Mouse (Mus musculus): ENCODE measurements at regions not wholly inside any gene's neighbourhood (a gene's known extent, or its start where the extent isn't known, plus 50 kb on each side); places are given as distances from the start of the nearest gene placed in this dataset.

DNA sequence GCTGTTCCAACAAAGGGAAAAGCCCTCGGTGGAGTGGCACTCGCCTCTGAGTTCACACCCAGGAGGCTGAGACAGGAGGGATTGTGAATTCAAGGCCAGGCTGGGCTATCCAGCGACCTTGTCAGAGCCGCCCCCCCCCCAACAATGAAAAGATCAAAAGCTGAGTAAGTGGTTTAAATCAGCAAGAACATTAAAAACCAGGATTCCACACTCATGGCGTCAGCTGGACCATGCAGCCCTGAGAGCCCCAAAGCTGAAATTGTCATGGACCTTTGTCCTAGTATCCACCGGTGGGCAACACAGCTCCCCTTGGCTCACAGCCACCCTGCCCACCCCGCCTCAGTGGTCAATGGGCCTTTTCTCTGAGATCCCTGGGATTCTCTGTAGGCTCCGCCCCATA is 283.6 kb upstream of the Tbx3 start:
- DNase-seq (ENCODE audit: low spot score): no peak

DNA sequence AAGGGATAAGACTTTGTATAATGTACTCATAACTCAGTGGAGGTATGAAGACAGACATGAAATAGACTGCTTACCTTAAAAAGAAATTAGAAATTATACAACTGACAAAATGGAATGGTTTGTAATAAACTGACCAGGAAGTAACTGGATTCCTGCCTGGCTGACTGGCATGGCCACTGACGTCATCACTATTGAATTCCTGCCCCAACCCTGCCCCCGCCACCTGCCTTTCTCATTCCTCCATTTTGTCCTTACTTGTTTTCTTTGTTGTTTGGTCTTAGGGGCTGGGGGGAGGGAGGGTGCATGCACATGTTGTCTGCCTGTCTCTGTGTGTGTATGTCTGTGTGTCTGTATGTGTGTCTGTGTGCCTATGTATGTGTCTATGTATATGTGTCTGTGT is 283.2 kb upstream of the Tbx3 start:
- DNase-seq (ENCODE audit: low spot score): no peak

DNA sequence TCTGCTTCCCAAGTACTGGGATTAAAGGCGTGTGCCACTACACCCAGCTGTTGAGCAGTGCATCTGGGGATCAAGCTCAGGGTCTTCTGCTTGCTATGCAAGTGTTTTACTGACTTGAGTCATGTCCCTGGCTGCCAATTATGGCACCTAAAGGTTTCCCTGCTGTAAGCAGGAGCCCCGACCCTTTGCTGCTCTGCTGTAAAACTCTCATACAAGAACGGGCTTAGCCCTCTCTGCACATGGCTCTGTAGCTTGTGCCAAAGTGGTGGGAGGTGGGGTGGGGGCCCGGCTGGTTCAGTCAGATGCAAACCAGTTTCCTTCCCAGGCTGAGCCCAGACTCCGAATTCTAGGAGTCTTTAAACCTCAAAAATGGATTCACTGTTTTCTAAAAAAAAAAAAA is 281.6 kb upstream of the Tbx3 start:
- no peak for DNase-seq (ENCODE audit: low spot score)

DNA sequence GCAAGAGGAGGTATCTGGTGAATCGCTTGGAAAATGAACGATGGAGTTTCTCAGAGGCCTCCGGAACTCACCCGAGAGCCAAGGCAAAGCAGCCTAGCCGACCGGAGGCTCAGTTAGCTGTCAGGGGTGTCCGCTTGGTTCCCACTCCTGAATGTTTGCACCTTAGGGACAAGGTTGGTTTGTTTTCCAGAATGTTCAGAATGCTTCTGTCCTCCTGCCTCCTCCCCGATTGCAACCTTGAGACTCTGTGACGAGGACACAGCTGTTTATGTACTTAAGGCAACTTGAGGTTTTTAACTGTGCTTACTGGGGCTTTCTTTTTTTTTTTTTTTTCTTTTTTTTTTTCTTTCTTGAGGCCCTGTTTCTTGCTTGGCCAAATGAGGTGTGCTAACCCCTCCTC is 281.1 kb upstream of the Tbx3 start:
- peak; percentile 9 for DNase-seq (ENCODE audit: low spot score)

DNA sequence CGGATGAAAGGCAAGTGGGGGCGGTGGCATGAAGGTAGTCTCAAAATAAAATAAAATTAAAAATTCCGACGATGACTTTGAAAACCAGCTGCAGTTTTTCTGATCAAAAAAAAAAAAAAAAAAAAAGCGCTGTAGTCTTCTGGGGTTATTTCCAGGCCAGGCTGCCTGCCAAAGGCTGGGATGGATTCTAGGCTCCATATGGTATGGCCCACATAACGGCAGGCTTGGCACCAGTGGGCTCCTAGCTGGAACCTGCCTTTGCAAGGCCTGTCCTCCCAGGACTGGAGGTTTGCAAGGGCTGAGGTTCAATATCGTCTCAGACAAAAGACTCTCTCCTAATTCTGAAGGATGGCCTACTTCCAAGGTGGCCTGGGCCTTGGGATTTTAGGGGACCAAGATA is 280.6 kb upstream of the Tbx3 start:
- DNase-seq (ENCODE audit: low spot score): no peak

DNA sequence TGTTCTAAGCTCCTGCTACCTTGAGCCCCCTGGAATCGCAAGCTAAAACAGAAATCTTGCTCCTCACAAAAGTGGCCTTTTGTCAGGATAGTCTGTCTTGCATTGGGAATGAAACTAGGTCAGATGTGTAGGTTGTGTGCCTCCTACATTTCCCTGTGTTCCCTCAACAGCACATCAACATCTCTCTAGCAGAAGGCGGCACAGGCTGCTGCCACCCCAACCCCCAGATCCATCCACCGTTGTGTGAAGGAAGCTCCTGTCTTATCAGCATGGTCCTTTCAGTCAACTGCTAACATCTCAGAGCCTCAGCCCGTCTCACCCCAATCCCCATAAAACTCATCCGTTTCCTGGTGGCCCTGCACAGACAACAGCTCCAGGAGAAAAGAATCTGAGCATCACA is 272.0 kb upstream of the Tbx3 start:
- no peak for DNase-seq (ENCODE audit: low spot score)

DNA sequence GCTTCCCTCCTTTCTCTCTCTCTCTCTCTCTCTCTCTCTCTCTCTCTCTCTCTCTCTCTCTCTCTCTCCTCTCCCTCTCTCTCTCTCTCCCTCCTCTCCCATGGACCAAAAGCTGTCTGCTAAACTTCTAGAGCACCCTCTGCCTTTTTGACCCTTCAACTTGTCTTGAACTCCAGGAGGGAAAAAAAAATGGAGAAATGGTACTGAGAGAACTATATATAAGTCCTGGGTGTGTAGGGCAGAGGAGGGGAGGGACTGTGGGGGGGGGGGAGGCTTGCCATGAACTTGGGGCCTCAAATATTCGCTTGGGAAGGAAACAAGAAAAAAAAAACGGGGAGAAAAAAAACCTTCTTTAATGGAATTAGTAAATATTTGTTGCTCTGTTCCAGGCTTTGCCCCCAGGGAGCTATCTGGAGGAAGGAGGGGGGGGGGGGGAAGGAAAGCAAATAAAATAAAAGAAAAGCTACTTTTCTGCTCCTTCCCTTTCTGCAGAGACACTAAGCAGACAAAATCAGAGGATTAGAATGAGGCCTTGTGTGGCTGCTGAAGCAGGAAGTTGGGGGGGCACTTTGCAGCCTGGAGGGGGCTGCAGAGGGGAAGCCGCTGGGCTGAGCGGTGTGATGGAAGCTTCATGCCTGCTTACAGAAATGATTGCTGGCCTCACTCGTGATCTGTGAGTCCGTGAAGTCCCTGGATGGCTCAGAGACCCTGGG is 270.1 kb upstream of the Tbx3 start:
- no peak for DNase-seq (ENCODE audit: low spot score)

DNA sequence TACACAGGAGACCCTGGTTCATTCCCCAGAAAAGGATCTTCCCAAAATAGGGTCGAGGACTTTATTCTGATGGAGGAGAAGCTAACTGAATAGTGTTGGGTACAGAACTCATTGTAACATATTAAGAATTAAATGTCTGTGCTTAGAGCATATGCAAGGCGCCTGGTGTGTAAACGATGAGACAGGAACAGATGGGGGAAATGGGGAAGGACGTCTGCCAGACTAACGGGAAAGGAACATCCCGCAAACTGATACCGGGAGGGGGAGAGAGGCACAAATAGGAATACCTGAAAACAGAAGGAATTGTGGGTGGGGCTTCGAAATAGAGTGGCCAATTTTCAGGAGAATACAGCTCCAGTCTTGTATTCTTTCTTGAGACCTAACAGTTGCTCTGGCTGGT is 268.6 kb upstream of the Tbx3 start:
- DNase-seq (ENCODE audit: low spot score): no peak

DNA sequence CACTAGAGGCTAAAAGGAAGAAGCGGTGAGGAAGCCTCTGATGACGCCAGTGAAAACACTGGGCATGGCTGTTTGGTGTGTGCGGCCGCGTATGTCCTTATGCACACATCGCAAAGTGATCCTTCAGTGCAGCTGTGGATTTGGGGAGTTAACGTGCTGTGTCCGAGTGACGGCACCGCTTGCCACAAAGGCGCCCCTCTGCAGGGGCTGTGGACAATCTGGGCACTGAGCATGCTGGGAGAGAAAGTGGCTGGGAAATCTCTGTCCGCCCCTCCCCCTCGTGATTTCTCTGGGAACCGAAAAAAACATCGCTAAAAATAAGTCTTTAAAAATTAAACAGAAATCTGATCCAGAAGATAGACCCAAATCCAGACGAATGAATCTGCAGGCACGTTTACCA is 267.8 kb upstream of the Tbx3 start:
- no peak for DNase-seq (ENCODE audit: low spot score)

DNA sequence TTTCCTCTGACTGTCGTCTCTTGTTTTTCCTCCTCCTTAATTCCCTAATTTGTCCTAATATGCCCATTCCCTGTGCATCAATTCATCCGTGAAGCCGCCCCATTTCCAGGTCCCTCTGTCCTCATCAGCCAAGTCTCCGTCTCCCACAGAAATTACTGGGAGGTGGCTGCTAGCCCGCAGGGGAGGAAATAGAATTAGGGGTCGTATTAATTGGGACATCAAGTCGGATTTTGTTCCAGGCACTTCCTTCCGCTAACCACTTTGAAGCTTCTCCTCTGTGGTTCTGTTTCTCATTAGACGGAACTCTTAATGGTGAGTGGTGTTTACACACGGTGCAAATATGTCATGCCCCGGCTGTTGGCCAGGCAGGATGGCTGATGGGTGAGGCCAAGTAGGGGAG is 259.5 kb upstream of the Tbx3 start:
- DNase-seq (ENCODE audit: low spot score): no peak

DNA sequence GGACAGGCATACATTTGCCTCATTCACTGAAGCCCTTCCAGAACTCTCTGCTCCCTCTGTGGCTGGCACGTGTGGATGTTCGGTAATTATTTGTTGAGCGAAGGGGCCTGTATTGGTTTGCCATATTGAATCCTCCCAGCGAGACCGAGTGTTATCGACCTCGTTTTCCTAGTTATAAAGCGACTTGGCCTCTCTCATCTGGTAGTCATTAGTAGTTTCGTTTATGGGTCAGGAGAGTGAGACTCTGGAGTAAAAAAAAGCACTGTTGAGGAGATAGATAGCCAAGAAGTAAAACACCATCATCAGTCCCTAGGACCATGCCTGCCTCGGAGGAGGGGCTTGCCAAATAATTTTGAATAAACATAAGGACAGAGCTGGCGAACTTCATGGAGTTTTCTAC is 254.6 kb upstream of the Tbx3 start:
- DNase-seq (ENCODE audit: low spot score): no peak

DNA sequence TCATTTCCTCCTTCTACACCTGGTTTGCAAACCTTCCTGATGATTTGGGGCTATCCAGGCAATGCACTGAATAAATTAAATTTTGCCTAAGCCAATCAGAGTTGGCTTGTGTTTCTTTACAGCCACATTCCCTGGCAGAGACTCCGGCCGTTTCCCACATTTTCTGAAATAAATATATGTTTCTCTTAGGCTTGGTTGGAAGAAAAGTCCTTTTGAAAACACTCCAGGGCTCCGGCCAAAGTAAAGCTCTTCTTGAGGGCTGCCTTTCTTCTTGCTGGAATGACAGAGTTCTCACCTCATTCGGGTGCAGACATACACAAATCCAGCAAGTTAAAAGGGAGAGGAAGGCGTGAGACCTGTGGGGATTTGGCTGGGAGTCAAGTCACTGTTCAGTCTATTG is 252.0 kb upstream of the Tbx3 start:
- DNase-seq (ENCODE audit: low spot score): no peak

DNA sequence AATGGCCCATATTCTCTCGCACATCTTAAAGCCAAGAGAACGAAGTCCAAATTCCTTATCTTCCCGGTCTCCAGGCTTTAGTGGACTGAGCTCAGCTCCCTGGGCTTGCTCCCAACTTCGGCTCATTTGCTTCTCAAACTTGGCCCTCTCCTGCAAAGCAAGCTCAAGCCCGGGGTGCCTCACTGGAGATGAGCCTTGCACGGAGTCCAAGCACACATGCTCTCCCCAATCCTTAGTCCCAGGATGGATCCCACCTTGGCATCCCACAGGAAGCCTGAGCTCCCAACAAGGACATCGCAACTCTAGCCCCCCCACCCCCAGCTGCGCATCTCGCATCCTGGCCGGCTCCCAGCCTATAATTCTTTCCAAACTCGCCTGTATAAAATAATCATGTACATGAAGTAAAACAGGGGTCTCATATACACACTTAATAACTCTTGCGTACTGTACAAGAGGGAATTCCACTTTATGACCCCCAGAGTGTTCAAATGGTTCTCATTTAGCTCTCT is 242.9 kb upstream of the Tbx3 start:
- DNase-seq (ENCODE audit: low spot score): peak; percentile 20

DNA sequence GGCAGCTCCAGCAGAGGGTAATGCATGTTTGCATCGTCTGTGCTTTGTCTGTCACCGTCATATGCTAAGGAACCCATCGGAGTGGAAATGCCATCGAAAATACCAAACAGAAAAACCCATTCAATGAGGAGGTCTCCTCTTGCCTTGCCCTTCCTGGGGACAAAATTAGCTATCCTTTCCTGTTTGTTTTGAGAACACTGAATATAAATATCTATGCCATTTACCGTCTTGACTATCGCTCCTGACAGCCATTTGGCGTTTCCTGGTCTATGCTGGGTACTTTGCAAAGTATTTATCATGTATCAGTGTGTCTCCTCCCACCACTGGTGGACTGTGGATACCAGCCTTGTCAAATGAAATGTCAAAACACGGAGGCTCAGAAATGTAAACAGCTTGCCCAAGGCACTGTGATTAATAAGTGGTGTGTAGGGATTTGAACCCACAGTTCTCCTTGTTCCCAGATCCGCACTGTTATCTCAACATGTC is 239.2 kb upstream of the Tbx3 start:
- DNase-seq (ENCODE audit: low spot score): no peak

DNA sequence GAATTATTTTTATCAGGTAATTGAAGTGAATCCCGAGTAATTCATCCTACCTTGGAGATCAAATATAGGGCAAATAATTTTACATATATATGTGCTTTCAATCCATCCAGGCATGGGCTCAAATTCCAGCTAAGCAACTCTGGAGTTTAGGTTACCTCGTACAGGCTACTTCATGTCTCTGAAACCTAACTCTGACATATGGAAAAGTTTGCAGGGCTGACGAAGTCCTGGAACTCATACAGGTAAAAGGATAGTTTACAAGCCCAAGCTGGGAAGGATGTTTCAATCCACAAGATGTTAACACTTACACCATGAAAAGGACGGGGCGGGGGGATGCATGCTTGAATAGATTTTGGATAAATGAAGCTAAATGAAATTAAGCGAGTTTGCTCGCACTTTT is 235.9 kb upstream of the Tbx3 start:
- no peak for DNase-seq (ENCODE audit: low spot score)

DNA sequence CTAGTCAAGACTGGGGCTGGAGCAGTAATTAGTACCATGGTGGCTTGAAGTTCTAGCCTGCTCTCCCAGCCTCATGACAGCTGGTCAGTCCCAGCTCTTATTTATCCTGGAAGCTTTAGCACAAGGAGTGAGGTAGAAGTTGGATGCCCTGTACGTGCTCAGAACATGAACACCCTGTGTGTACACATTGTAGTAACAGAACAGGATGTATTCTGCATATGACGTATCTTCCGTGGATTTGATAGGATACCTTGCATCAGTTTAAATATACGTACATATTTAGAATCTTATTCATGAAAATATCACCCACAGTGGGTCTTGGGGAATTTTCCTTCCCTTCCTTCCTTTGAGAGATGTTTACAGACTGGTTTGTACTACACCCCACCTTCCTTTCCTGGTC is 222.0 kb upstream of the Tbx3 start:
- DNase-seq (ENCODE audit: low spot score): no peak

DNA sequence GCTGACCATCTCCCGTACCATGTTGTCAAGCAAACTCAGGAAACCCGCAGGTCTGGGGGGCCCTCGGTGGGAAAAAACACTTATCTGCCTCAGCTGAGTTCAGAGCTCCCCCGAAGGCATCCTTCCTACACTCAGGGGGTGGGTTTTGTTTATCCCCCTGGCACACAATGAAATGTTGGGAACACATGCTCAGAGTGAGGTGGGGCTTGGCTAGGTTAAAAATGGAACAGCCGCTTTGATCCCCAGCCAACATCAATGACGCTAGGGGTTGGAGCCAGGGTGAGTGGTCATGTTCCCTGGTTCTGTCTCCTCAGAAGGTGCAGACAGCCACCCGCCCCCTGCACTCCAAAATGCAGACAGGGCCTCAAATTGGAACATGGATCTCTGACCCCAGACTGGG is 221.3 kb upstream of the Tbx3 start:
- no peak for DNase-seq (ENCODE audit: low spot score)

DNA sequence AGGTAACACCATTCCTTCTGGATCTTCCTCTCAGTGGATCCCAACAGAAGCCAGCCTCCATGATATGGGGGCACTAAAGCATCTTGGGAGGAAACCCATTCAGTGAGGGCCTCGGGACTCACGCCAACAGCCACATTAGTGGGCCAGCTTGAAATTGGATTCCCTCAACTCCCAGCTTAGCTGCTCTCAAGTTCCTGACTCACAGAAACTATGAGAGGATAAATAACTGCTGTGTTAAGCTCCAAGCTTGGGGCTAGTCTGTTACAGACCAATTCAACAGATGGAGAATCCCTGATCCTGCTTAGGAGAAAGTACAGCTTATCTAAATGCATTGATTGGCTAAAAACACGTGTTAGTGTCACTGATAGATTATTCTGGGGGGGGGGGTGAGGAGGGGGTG is 210.7 kb upstream of the Tbx3 start:
- DNase-seq (ENCODE audit: low spot score): no peak

DNA sequence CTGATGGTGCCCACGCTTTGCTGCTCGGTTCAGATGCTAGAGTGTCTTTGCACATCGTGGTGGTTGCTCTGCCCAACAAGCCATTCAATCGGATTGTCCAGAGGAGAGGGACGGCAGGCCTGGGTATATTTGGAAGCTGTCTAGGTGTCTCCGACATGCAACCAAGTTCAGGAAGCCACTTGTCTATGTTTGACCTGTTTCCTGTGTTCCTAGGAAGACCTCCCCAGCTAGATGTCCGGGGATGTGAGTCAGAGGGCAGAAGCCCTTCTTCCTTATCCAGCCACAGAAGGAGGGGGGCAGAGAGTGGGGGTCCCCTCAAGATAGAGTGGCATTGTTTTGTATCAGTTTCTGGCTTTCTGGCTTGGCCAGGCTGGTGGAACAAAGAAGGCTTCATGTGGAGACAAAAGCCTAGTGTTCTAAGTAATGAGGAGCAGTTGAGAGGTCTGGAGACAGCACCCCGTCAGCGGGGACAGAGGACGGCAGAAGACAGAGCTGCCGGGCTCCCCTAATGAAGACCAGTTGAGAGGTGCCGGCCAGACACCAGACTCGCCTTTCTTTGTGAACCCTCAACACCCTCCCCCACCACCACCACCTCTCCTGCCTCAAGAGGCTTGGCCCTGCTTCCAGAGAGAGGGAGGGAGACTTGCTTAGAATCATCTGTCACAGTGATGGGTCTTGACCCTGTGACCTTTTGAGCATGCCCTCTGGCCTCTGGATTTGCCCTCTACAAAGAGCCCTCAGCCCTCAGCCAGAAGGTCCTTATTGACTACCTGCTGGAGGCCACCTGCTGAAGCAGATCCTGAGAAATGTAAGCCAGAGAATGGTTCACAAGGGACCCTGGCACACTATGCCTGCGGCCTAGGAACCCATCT is 207.6 kb upstream of the Tbx3 start:
- no peak for DNase-seq (ENCODE audit: low spot score)

DNA sequence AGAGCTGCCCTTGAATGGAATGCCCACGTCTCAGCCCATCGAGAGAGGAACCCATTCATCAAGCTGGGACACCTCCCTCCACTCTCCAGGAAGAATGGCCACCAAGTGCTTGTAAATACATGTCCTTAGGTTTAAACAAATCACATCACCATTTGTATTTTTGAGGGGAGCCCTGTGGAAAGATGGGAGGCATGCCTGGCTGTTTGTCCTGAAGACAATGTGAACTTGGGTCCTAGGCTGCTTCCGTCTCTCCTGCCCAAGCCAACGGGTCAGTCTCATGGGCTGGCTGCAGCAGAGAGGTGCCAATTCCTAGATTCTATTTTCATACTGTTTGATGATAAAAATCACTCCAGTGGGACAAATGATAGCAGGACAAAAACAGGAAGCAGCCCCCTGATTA is 205.9 kb upstream of the Tbx3 start:
- no peak for DNase-seq (ENCODE audit: low spot score)

DNA sequence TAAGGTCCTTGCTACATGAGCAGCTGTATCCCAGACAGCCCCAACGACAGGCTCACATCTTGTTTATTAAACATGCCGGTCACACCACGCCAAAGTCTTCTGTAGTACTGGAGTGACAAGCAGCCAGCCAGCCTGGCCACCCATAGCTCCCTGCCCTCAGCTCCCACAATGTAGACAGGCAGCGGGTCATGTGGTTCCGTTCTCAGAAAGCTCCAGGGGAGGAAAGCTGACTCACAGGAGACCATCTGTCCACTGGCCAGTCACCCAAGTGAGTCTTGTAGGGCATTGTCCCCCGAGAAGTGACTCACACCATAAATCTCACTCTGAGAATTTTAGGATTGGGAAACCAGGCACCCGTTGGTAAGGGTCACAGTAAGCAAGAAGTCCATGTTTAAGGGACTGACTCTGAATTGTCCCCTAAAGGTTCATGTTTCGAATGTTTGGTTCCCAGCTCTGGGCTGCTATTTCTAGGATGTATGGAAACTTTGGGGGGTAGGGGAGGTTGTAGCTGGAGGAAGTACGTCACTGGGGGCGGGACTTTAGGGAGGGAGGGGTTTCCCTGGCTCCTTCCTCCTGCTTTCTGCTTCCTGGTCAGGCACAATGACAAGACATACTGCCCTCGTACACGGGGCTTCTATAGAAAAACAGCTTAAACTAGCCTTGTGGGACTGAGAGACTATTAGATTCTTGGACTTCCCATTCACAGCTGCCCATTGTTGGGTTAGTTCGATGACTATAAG is 203.0 kb upstream of the Tbx3 start:
- no peak for DNase-seq (ENCODE audit: low spot score)

DNA sequence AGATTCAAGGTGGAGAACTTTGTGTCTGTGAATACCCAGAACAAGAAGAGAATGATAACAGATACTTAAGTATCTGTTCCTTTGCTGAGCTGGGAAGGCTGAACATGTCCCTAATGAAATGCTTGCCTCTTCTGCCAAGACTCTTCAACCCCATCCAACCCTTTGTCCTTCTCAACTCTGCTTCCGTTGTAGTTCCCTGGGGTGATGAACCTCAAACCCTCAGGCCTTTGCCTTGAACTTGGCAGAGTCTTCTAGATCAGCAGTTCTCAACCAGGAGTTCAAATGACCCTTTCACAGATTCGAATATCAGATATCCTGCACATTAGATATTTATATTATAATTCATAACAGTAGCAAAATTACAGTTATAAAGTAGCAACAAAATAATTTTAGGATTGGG is 192.5 kb upstream of the Tbx3 start:
- peak; percentile 15 for DNase-seq (ENCODE audit: low spot score)

All from gastrocnemius, adult 18-20 months (tissue).